Mouse (Mus musculus) heart, adult 2 months (tissue): Measurements from ENCODE around the gene Opn4. TPM values are rescaled to one million over a fixed set of nuclear protein-coding genes. Genes with fewer than 3 reads are reported as not detected.

Experiments used
- DNase-seq, 2 experiments: peaks; one replicate each; pipeline ENCODE4 v3.0.0; 2021
- H3K27ac ChIP-seq: fragments of 200-600 bp; 2 replicates; pipeline ENCODE4 v1.8.1; 2022
- H3K27me3 ChIP-seq: fragments of 200-500 bp; 2 replicates; pipeline ENCODE4 v1.6.1; 2012; ENCODE audit warnings: mild to moderate bottlenecking, low read length, inconsistent platforms, mixed read lengths; ENCODE audit not compliant: control insufficient read depth, insufficient read depth
- H3K36me3 ChIP-seq: fragments of 200-500 bp; 2 replicates; pipeline ENCODE4 v1.6.1; 2012; ENCODE audit warnings: low read length, inconsistent platforms; ENCODE audit not compliant: control insufficient read depth, insufficient read depth
- H3K4me1 ChIP-seq: fragments of 200-500 bp; 2 replicates; pipeline ENCODE4 v1.6.1; 2011; ENCODE audit warnings: low read length; ENCODE audit not compliant: control insufficient read depth, insufficient read depth
- H3K4me3 ChIP-seq: fragments of 200-600 bp; 2 replicates; pipeline ENCODE4 v1.8.1; 2022
- H3K79me2 ChIP-seq: fragments of 200-500 bp; replicated peaks from 2 replicates; pipeline ENCODE4 v1.6.1; 2012; ENCODE audit warnings: mild to moderate bottlenecking, inconsistent platforms, low read length, moderate library complexity, mixed read lengths; ENCODE audit not compliant: control insufficient read depth, insufficient read depth
- H3K9ac ChIP-seq: fragments of 200-500 bp; 2 replicates; pipeline ENCODE4 v1.6.1; 2012; ENCODE audit warnings: low read depth, mild to moderate bottlenecking, control low read depth, inconsistent platforms, low read length, mixed read lengths
- CTCF ChIP-seq: fragments of 200-600 bp; IDR thresholded peaks from 2 replicates; pipeline ENCODE4 v1.8.1; 2022; ENCODE audit warnings: antibody characterized with exemption, mild to moderate bottlenecking, moderate library complexity
- EP300 ChIP-seq: fragments of 200-500 bp; IDR thresholded peaks from 2 replicates; pipeline ENCODE4 v1.6.1; 2011; ENCODE audit warnings: low read depth, low read length, control low read depth; ENCODE audit not compliant: insufficient read depth
- POLR2A ChIP-seq: fragments of 200-500 bp; IDR thresholded peaks from 2 replicates; pipeline ENCODE4 v1.6.1; 2011; ENCODE audit warnings: mild to moderate bottlenecking, low read depth, low read length, control low read depth; ENCODE audit not compliant: insufficient read depth
- WGBS: fragments of 180-500 bp; shearing (Covaris S2); methylation state at CpG from one replicate; pipeline ENCODE4 v1.1.7; 2018; 5-methylcytosine and 5-hydroxymethylcytosine counted together
- intact Hi-C: fragments of 180-260 bp; cut with DNase I; formaldehyde crosslinking; loops from one replicate; pipeline ENCODE4 v1.15.1; 2025
- polyA plus RNA-seq: library from polyadenylated mRNA; depleted of rRNA; stranded (reverse); fragments of >200 nt; gene quantifications from 2 replicates; pipeline ENCODE4 v1.2.3, GENCODE M21; 2012
- total RNA-seq, 2 experiments: library from RNA; stranded (reverse); gene quantifications; 2 replicates each; pipeline ENCODE4 v1.2.3; 2021

The Opn4 gene
- total and polyA plus RNA-seq, 3 experiments = 2.4 to 7.9 (median 2.6) TPM

DNA sequence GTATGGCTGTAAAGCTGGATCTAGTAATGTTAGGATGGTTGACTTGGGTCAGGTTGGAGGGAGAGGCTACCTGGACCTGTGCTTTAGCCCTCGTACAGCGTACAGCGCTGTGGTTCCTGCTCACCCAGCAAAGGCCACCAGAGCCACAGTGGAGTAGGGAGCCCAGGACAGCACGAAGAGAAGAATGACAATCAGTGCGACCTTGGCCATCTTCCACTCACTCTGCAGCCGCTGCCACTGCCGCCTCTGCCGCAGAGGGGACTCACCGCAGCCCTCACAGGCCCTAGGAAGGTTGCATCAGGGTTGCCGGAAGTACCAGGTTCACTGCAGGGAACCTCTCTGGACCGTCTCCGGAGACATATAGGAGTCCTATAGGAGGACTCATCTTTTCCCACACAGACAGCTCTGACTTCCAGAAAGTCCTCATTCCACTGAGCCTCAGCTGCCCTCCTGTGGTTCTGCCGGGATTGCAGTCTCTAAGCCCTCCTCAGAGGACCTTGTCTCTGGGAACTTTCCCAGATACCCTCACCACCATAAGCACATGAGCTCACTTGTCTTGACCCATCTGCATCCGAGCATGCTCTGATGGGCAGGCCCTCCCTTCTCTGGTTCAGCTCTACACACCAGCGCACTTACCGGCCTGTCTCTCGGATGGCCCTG, 4.2 kb downstream of the Opn4 start:
- Histone ChIP-seq H3K27ac (no peak overlapping the region; the same call in 1 of the 2 replicates), H3K4me3 (no peak overlapping the region), H3K36me3 (no peaks in the 10 kb centered on the region), H3K9ac (peak overlapping the region; percentile 14; the same call in 1 of the 2 replicates), H3K27me3 (no peaks in the 10 kb centered on the region), H3K79me2 (no peaks in the 10 kb centered on the region), H3K4me1 (peaks cover 6% of the 10 kb centered on the region; the same call in 1 of the 2 replicates)
- no peak for DNase-seq
- WGBS = 55% methylated on average over 17 of the region's 17 CpGs
- intact Hi-C loops = no loop called here
- TF ChIP-seq CTCF (peak; percentile 61), EP300 (no peak)

DNA sequence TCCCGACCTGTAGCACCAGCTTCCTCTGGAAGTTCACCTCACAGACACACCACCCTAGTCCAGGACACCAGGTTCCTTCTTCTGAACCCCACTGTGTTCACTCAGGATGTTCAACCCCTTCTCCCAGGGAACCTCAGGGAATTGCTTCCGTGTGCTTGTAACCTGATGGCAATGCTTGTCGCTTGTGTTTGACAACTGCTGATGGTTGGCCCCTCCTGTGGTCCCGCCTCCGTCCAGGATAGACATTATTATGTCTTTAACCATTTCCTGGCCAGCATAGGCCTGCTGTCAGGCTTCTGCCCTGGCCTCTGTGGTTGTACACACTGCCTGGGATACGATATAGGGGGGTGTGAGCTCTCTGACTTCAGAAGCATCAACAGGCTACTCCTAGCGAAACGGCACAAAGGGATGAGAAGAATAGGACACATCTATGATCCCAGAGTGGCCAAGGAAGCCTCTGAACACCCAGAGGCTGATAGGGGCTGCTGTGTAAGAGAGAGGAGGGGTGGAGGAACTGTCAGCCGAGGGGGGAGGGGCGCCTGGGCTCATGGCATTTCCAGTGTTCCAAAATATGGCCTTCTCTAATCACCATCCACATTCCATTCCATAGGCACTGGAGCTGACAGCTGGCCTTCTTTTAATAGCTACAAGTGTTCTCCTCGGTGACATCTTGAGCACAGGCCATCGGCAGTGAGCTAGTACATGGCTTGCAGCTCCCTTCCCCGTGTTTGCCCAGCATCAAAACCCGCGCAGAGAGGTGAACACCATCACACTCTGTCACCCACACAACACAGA, 8.0 kb downstream of the Opn4 start:
- H3K4me1 ChIP-seq = peaks cover 7% of the 10 kb centered on the region; the same call in 1 of the 2 replicates
- TF ChIP-seq CTCF = no peak
- TF ChIP-seq EP300 = 0 out of 2 replicates have a peak, but pooled peaks have one; percentile 30
- no peaks in the 10 kb centered on the region for H3K27me3 ChIP-seq
- peak overlapping the region; percentile 70 for H3K27ac ChIP-seq
- H3K9ac ChIP-seq = peak overlapping the region; percentile 20
- H3K4me3 ChIP-seq = no peak overlapping the region
- no peaks in the 10 kb centered on the region for H3K79me2 ChIP-seq
- intact Hi-C loops = no loop called here
- DNase-seq = peak in 1 of 2 experiments; percentile 46
- 44% methylated on average over 15 of the region's 15 CpGs for WGBS
- no peaks in the 10 kb centered on the region for H3K36me3 ChIP-seq

DNA sequence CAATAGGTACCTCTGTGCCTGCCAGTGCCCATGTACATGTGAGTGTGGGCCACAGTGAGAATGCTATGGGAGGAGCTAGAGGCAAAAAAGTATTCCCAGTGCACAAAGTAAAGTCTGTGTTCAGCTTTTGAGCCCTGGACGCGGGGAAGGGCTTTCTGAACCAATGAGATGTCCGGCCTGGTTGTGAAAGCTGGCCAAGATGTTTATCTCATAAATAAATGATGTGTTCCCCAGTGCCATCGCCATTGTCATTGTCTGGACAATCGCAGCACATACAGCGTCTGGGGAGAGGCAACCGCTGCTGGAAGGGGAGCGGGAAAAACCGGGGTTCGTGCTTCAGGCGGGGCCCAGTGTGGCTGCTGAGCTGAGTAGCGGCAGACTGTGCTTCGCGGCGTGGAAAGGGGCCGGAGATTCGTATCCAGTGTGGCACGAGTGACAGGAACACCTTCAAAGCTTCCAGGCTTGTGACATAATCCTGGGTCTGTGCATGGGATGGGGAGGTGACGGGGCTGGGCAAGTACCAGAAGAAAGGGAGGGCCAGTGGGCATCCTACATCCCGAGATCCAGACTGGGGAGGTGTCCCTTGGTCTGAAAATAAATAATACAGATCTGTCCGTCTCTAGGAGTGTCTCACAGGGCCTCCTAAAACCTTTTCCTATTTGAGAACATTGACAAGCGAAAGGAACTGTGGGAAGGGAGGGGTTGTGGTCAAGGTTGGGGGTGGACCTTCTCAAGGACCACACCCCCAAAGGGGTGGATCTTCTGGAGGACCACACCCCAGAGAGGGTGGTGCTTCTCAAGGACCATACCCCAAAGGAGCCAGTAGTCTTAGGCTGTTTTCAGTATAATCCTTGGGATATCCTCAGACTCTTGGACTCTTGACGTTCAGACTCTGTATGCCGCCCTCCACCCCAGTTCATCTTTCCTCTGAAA, 8.9 kb downstream of the Opn4 start:
- H3K4me3 ChIP-seq = no peak overlapping the region
- H3K9ac ChIP-seq = no peak overlapping the region

DNA sequence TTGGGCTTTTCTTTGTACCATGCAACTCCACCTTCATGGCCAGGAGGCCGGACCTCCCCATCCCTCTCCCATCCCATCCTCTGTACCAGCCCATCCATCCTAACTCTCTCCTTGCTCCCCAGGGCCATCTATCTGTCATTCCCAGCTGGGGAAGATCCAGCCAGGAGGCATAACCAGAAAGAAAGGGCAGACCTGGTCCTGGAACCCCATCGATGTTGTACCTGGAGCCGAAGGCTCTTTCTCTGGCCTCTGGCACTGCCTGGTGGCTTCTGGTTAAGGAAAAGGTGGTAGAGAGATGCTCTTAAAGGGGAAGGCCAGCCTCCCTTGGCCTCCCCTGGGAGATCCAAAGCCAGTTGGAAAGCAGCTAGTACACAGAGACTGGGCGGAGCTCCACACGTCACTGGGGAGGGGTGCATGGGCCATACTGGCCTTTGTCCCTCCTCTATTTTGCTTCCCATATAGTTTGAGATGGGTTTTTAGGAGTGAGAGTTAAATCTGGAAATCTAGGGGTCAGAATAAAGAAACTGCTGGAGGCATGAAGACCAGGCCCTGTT, 9.8 kb downstream of the Opn4 start:
- no peak overlapping the region for H3K4me3 ChIP-seq
- no peaks in the 10 kb centered on the region for H3K79me2 ChIP-seq
- H3K27ac ChIP-seq = peak overlapping the region; percentile 98
- peaks cover 7% of the 10 kb centered on the region; the same call in 1 of the 2 replicates for H3K4me1 ChIP-seq
- TF ChIP-seq POLR2A = no peak
- H3K36me3 ChIP-seq = no peaks in the 10 kb centered on the region
- no peaks in the 10 kb centered on the region for H3K27me3 ChIP-seq
- H3K9ac ChIP-seq = no peak overlapping the region
- no peak for DNase-seq
- intact Hi-C loops = no loop called here
- 75% methylated on average over 5 of the region's 5 CpGs for WGBS

More for the DNA sequence above, 8.9 kb downstream of the Opn4 start:
- intact Hi-C loops = no loop called here
- no peak for DNase-seq
- H3K79me2 ChIP-seq = no peaks in the 10 kb centered on the region
- H3K36me3 ChIP-seq = no peaks in the 10 kb centered on the region
- H3K27me3 ChIP-seq = no peaks in the 10 kb centered on the region
- H3K27ac ChIP-seq = peak overlapping the region; percentile 98
- peaks cover 7% of the 10 kb centered on the region; the same call in 1 of the 2 replicates for H3K4me1 ChIP-seq
- TF ChIP-seq POLR2A (no peak), CTCF (no peak), EP300 (no peak)
- 55% methylated on average over 24 of the region's 24 CpGs for WGBS

DNA sequence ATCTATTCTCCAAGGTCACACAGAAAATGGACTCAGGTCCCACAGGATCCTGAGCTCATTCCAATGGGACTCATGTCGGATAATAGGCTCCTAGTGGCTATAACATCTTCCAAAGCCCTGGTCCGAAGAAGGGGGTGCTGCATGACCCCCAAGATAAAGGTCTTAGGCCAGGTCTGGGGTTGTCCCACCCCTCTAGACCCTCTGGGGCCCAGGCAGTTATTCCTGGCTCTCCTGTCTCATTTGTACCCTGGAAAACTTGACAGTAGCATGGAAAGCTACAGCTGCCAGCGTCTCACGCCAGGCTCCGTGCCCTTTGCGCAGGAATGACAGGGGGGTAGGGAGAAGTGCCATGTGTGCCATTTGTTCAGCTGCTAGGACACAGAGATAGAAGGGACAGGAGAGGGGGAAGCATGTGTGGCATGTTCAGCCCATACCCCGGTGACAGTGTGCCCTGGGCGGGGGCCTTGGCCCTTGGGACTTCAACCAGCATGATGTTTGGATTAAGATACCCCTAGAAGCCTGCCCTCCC, 10.7 kb downstream of the Opn4 start:
- TF ChIP-seq CTCF (no peak), EP300 (peak; percentile 88), POLR2A (0 out of 2 replicates have a peak, but pooled peaks have one; percentile 13)
- 59% methylated on average over 8 of the region's 8 CpGs for WGBS
- H3K27me3 ChIP-seq = no peaks in the 10 kb centered on the region
- no peaks in the 10 kb centered on the region for H3K36me3 ChIP-seq
- peaks cover 7% of the 10 kb centered on the region; the same call in 1 of the 2 replicates for H3K4me1 ChIP-seq
- H3K27ac ChIP-seq = peak overlapping the region; percentile 98
- peak; percentile 53 to 78 for DNase-seq
- H3K79me2 ChIP-seq = no peaks in the 10 kb centered on the region
- intact Hi-C loops = no loop called here
- no peak overlapping the region for H3K4me3 ChIP-seq
- no peak overlapping the region for H3K9ac ChIP-seq
